Mouse (Mus musculus) frontal cortex, adult (tissue): ENCODE results near the gene Olfr544.
"Not testable (repeated sequence)": the region's sequence is repeated elsewhere in the genome, so short reads cannot be mapped to it uniquely, and the experiment has no call there.

ENCODE experiments used
- ATAC-seq: cut with Nextera tagmentation; 2 replicates; pipeline ENCODE4 v1.9.2; 2017; ENCODE audit warnings: mild to moderate bottlenecking, moderate library complexity, mixed read lengths; ENCODE audit not compliant: low TSS enrichment

The Olfr544 gene

GRCm38 (mm10) chr7:102488161-102488560 lies at the start of gene Olfr544:
Gene Olfr544 (minus strand): TSS chr7:102488313.
- ATAC-seq, result no peak

GRCm38 (mm10) chr7:102534449-102534848 lies 46.3 kb upstream of the Olfr544 start, which contains the start of gene Olfr547:
Gene Olfr547 (plus strand): TSS chr7:102534749.
- no peak for ATAC-seq

- no peak for ATAC-seq
Measured at GRCm38 (mm10) chr7:102529052-102529451, 40.9 kb upstream of the Olfr544 start.

GRCm38 (mm10) chr7:102517051-102517335 lies 28.9 kb upstream of the Olfr544 start:
- ATAC-seq, result no peak

GRCm38 (mm10) chr7:102516261-102517050 lies 28.3 kb upstream of the Olfr544 start:
- ATAC-seq, result no peak

- ATAC-seq, result no peak
Measured at GRCm38 (mm10) chr7:102514144-102514543, 26.0 kb upstream of the Olfr544 start.

GRCm38 (mm10) chr7:102512814-102513435 lies 24.8 kb upstream of the Olfr544 start:
- peak; percentile 97 for ATAC-seq

- ATAC-seq, result no peak
Measured at GRCm38 (mm10) chr7:102511927-102512326, 23.8 kb upstream of the Olfr544 start.

GRCm38 (mm10) chr7:102509726-102510125 lies 21.6 kb upstream of the Olfr544 start:
- ATAC-seq, result no peak

GRCm38 (mm10) chr7:102508666-102509065 lies 20.6 kb upstream of the Olfr544 start:
- ATAC-seq, result no peak

GRCm38 (mm10) chr7:102508066-102508465 lies 20.0 kb upstream of the Olfr544 start:
- no peak for ATAC-seq

GRCm38 (mm10) chr7:102506848-102507247 lies 18.7 kb upstream of the Olfr544 start:
- peak; percentile 89 for ATAC-seq

- ATAC-seq, result no peak
Measured at GRCm38 (mm10) chr7:102501986-102502385, 13.9 kb upstream of the Olfr544 start.

- ATAC-seq, result no peak
Measured at GRCm38 (mm10) chr7:102499473-102499872, 11.4 kb upstream of the Olfr544 start, which contains the start of gene Olfr545. Gene Olfr545 (minus strand): TSS chr7:102499573.

- ATAC-seq, result not testable (repeated sequence)
Measured at GRCm38 (mm10) chr7:102494416-102494815, 6.3 kb upstream of the Olfr544 start.

GRCm38 (mm10) chr7:102486105-102486504 lies 2.0 kb downstream of the Olfr544 start:
- no peak for ATAC-seq

- not testable (repeated sequence) for ATAC-seq
Measured at GRCm38 (mm10) chr7:102484766-102485165, 3.3 kb downstream of the Olfr544 start.

GRCm38 (mm10) chr7:102483665-102484064 lies 4.4 kb downstream of the Olfr544 start:
- no peak for ATAC-seq

GRCm38 (mm10) chr7:102481579-102481978 lies 6.5 kb downstream of the Olfr544 start, which contains the start of gene Olfr543:
Gene Olfr543 (minus strand): TSS chr7:102481679.
- ATAC-seq, result no peak

GRCm38 (mm10) chr7:102480821-102481220 lies 7.3 kb downstream of the Olfr544 start:
- ATAC-seq, result no peak

GRCm38 (mm10) chr7:102479368-102480078 lies 8.6 kb downstream of the Olfr544 start:
- no peak for ATAC-seq

GRCm38 (mm10) chr7:102478926-102479325 lies 9.2 kb downstream of the Olfr544 start:
- ATAC-seq, result no peak

GRCm38 (mm10) chr7:102478425-102478824 lies 9.7 kb downstream of the Olfr544 start:
- no peak for ATAC-seq
